Mouse (Mus musculus): ENCODE measurements around the gene Frmd4b. TPM values are rescaled to one million over a fixed set of nuclear protein-coding genes. Genes with fewer than 3 reads are reported as not detected.

Gene Frmd4b
- polyA plus RNA-seq, 1 experiment, result 14.3 TPM

- WGBS, result 90% methylated on average over 3 of the region's 3 CpGs
- TF ChIP-seq CTCF (IDR thresholded peaks at IDR 0.05; ENCODE audit: extremely low read depth, insufficient read depth, insufficient read length, insufficient replicate concordance) (no peak), POLR2A (IDR thresholded peaks at IDR 0.05; ENCODE audit: low read depth, low read length) (no peak)
- no peaks in the 10 kb centered on the region for H3K27me3 ChIP-seq (ENCODE audit: control insufficient read depth, insufficient read depth, low read length)
- no peak for DNase-seq (ENCODE audit: low read depth in 1 of 2, low spot score in 2 of 2)
- no peak overlapping the region for H3K27ac ChIP-seq (ENCODE audit: insufficient read depth, low read length)
- no peaks in the 10 kb centered on the region for H3K36me3 ChIP-seq (ENCODE audit: control insufficient read depth, insufficient read depth, low read length)
- no peak overlapping the region for H3K4me3 ChIP-seq (ENCODE audit: extremely low read depth, insufficient read depth, insufficient read length)
- H3K4me1 ChIP-seq (ENCODE audit: control insufficient read depth, insufficient read depth, insufficient read length), result no peaks in the 10 kb centered on the region
Measured at GRCm38 (mm10) chr6:97595218-97595617, 22.1 kb downstream of the Frmd4b start.

GRCm38 (mm10) chr6:97594589-97594988 is 22.8 kb downstream of the Frmd4b start:
- 93% methylated on average over 7 of the region's 7 CpGs for WGBS
- H3K4me3 ChIP-seq (ENCODE audit: extremely low read depth, insufficient read depth, insufficient read length), result no peak overlapping the region
- H3K36me3 ChIP-seq (ENCODE audit: control insufficient read depth, insufficient read depth, low read length), result no peaks in the 10 kb centered on the region
- no peaks in the 10 kb centered on the region for H3K4me1 ChIP-seq (ENCODE audit: control insufficient read depth, insufficient read depth, insufficient read length)
- H3K27me3 ChIP-seq (ENCODE audit: control insufficient read depth, insufficient read depth, low read length), result no peaks in the 10 kb centered on the region
- no peak for TF ChIP-seq POLR2A (IDR thresholded peaks at IDR 0.05; ENCODE audit: low read depth, low read length)
- TF ChIP-seq CTCF (IDR thresholded peaks at IDR 0.05; ENCODE audit: extremely low read depth, insufficient read depth, insufficient read length, insufficient replicate concordance), result no peak
- DNase-seq (ENCODE audit: low read depth in 1 of 2, low spot score in 2 of 2), result no peak
- H3K27ac ChIP-seq (ENCODE audit: insufficient read depth, low read length), result no peak overlapping the region

GRCm38 (mm10) chr6:97590230-97590629 is 27.1 kb downstream of the Frmd4b start:
- WGBS, result 92% methylated on average over 5 of the region's 5 CpGs
- TF ChIP-seq CTCF (IDR thresholded peaks at IDR 0.05; ENCODE audit: extremely low read depth, insufficient read depth, insufficient read length, insufficient replicate concordance) (no peak), POLR2A (IDR thresholded peaks at IDR 0.05; ENCODE audit: low read depth, low read length) (no peak)
- DNase-seq (ENCODE audit: low read depth in 1 of 2, low spot score in 2 of 2), result no peak
- Histone ChIP-seq H3K4me1 (ENCODE audit: control insufficient read depth, insufficient read depth, insufficient read length) (no peaks in the 10 kb centered on the region), H3K27me3 (ENCODE audit: control insufficient read depth, insufficient read depth, low read length) (no peaks in the 10 kb centered on the region), H3K4me3 (ENCODE audit: extremely low read depth, insufficient read depth, insufficient read length) (no peak overlapping the region), H3K27ac (ENCODE audit: insufficient read depth, low read length) (no peak overlapping the region), H3K36me3 (ENCODE audit: control insufficient read depth, insufficient read depth, low read length) (no peaks in the 10 kb centered on the region)

GRCm38 (mm10) chr6:97589581-97589980 is 27.8 kb downstream of the Frmd4b start:
- H3K36me3 ChIP-seq (ENCODE audit: control insufficient read depth, insufficient read depth, low read length), result no peaks in the 10 kb centered on the region
- H3K27ac ChIP-seq (ENCODE audit: insufficient read depth, low read length), result no peak overlapping the region
- no peak overlapping the region for H3K4me3 ChIP-seq (ENCODE audit: extremely low read depth, insufficient read depth, insufficient read length)
- DNase-seq (ENCODE audit: low read depth in 1 of 2, low spot score in 2 of 2), result no peak
- no peaks in the 10 kb centered on the region for H3K4me1 ChIP-seq (ENCODE audit: control insufficient read depth, insufficient read depth, insufficient read length)
- no peaks in the 10 kb centered on the region for H3K27me3 ChIP-seq (ENCODE audit: control insufficient read depth, insufficient read depth, low read length)
- no peak for TF ChIP-seq CTCF (IDR thresholded peaks at IDR 0.05; ENCODE audit: extremely low read depth, insufficient read depth, insufficient read length, insufficient replicate concordance)
- no peak for TF ChIP-seq POLR2A (IDR thresholded peaks at IDR 0.05; ENCODE audit: low read depth, low read length)
- WGBS, result 84% methylated on average over 3 of the region's 3 CpGs

GRCm38 (mm10) chr6:97589031-97589430 is 28.3 kb downstream of the Frmd4b start:
- Histone ChIP-seq H3K36me3 (ENCODE audit: control insufficient read depth, insufficient read depth, low read length) (no peaks in the 10 kb centered on the region), H3K27me3 (ENCODE audit: control insufficient read depth, insufficient read depth, low read length) (no peaks in the 10 kb centered on the region), H3K4me1 (ENCODE audit: control insufficient read depth, insufficient read depth, insufficient read length) (no peaks in the 10 kb centered on the region), H3K27ac (ENCODE audit: insufficient read depth, low read length) (no peak overlapping the region), H3K4me3 (ENCODE audit: extremely low read depth, insufficient read depth, insufficient read length) (no peak overlapping the region)
- WGBS, result 88% methylated on average over 7 of the region's 7 CpGs
- TF ChIP-seq POLR2A (IDR thresholded peaks at IDR 0.05; ENCODE audit: low read depth, low read length) (no peak), CTCF (IDR thresholded peaks at IDR 0.05; ENCODE audit: extremely low read depth, insufficient read depth, insufficient read length, insufficient replicate concordance) (no peak)
- DNase-seq (ENCODE audit: low read depth in 1 of 2, low spot score in 2 of 2), result no peak

GRCm38 (mm10) chr6:97586606-97587005 is 30.7 kb downstream of the Frmd4b start:
- H3K27me3 ChIP-seq (ENCODE audit: control insufficient read depth, insufficient read depth, low read length), result no peaks in the 10 kb centered on the region
- no peak overlapping the region for H3K27ac ChIP-seq (ENCODE audit: insufficient read depth, low read length)
- no peaks in the 10 kb centered on the region for H3K4me1 ChIP-seq (ENCODE audit: control insufficient read depth, insufficient read depth, insufficient read length)
- no peak for DNase-seq (ENCODE audit: low read depth in 1 of 2, low spot score in 2 of 2)
- no peaks in the 10 kb centered on the region for H3K36me3 ChIP-seq (ENCODE audit: control insufficient read depth, insufficient read depth, low read length)
- TF ChIP-seq CTCF (IDR thresholded peaks at IDR 0.05; ENCODE audit: extremely low read depth, insufficient read depth, insufficient read length, insufficient replicate concordance), result no peak
- TF ChIP-seq POLR2A (IDR thresholded peaks at IDR 0.05; ENCODE audit: low read depth, low read length), result no peak
- H3K4me3 ChIP-seq (ENCODE audit: extremely low read depth, insufficient read depth, insufficient read length), result no peak overlapping the region

- no peaks in the 10 kb centered on the region for H3K27me3 ChIP-seq (ENCODE audit: control insufficient read depth, insufficient read depth, low read length)
- WGBS, result 77% methylated on average over 8 of the region's 8 CpGs
- no peak overlapping the region for H3K27ac ChIP-seq (ENCODE audit: insufficient read depth, low read length)
- TF ChIP-seq CTCF (IDR thresholded peaks at IDR 0.05; ENCODE audit: extremely low read depth, insufficient read depth, insufficient read length, insufficient replicate concordance), result no peak
- no peak for TF ChIP-seq POLR2A (IDR thresholded peaks at IDR 0.05; ENCODE audit: low read depth, low read length)
- DNase-seq (ENCODE audit: low read depth in 1 of 2, low spot score in 2 of 2), result no peak
- H3K36me3 ChIP-seq (ENCODE audit: control insufficient read depth, insufficient read depth, low read length), result no peaks in the 10 kb centered on the region
- no peak overlapping the region for H3K4me3 ChIP-seq (ENCODE audit: extremely low read depth, insufficient read depth, insufficient read length)
- H3K4me1 ChIP-seq (ENCODE audit: control insufficient read depth, insufficient read depth, insufficient read length), result no peaks in the 10 kb centered on the region
Measured at GRCm38 (mm10) chr6:97586024-97586423, 31.3 kb downstream of the Frmd4b start.
